Mouse (Mus musculus) ES-E14 (cell line): Measurements from ENCODE around the gene Asb16.

Experiments
- CHD2 ChIP-seq: IDR thresholded peaks from 2 replicates; pipeline ENCODE4 v1.6.1; 2014; ENCODE audit warnings: mild to moderate bottlenecking, low read depth, low read length, inconsistent platforms
- HCFC1 ChIP-seq: IDR thresholded peaks from 2 replicates; pipeline ENCODE4 v1.6.1; 2012; ENCODE audit warnings: low read length, inconsistent platforms, borderline replicate concordance; ENCODE audit not compliant: insufficient read depth
- MAFK ChIP-seq: IDR thresholded peaks from 2 replicates; pipeline ENCODE4 v1.6.1; 2014; ENCODE audit warnings: mild to moderate bottlenecking, low read depth, low read length, inconsistent platforms; ENCODE audit not compliant: insufficient read depth
- ZC3H11A ChIP-seq: IDR thresholded peaks from 2 replicates; pipeline ENCODE4 v1.6.1; 2012; ENCODE audit warnings: low read depth, mild to moderate bottlenecking, inconsistent platforms, low read length, borderline replicate concordance
- ZNF384 ChIP-seq: IDR thresholded peaks from 2 replicates; pipeline ENCODE4 v1.6.1; 2012; ENCODE audit warnings: low read depth, low read length, inconsistent platforms

DNA sequence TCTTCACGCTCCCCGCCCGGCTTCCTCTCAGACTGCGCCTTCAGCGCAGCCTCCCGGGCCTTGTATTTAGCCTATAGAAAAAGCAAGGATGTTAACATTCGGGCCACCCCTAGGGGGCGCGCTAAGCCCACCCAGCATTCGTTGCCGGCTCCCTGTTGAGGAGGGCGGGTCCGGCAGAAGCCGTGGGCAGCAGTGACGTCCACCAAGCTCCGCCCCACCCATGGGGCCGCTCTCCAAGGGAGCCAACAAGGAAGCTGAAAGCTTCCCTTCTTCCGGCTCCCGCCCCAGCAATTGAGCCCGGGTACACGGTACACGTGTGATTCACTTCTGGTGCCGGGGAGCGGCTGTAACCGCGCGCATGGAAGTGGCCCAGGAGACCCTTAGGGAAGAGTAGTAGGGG is 40.4 kb downstream of the Asb16 start:
- TF ChIP-seq MAFK, result no peak
- peak; percentile 85 for TF ChIP-seq ZC3H11A
- 0 out of 2 replicates have a peak, but pooled peaks have one; percentile 54 for TF ChIP-seq ZNF384
- TF ChIP-seq HCFC1, result no peak
- no peak for TF ChIP-seq CHD2
